Mouse (Mus musculus): Measurements from ENCODE around the gene Dbndd2. TPM values are rescaled to one million over a fixed set of nuclear protein-coding genes. Genes with fewer than 3 reads are reported as not detected.
A peak's percentile ranks its signal among the peaks of the same experiment; 100 is the strongest.

Gene Dbndd2
- total and polyA plus RNA-seq, 3 experiments: 6.9 to 11.9 TPM; not detected in 1

GRCm38 (mm10) chr2:164500511-164500910, 14.6 kb downstream of the Dbndd2 start:
- H3K27ac ChIP-seq (ENCODE audit: control insufficient read depth, low read depth, low read length): no peak overlapping the region
- H3K27me3 ChIP-seq (ENCODE audit: control insufficient read depth in 1 of 2, insufficient read depth in 2 of 2, low read length in 2 of 2): no peaks in the 10 kb centered on the region
- DNase-seq (ENCODE audit: low read depth, low spot score): no peak
- H3K36me3 ChIP-seq (ENCODE audit: control insufficient read depth in 1 of 2, insufficient read depth in 2 of 2, low read length in 2 of 2): peaks cover 15 to 16% of the 10 kb centered on the region in 2 experiments
- peaks cover 10% of the 10 kb centered on the region for H3K79me2 ChIP-seq (ENCODE audit: control insufficient read depth, insufficient read depth, low read length, poor library complexity)
- no peaks in the 10 kb centered on the region for H3K9me3 ChIP-seq (replicated peaks; ENCODE audit: insufficient read depth, low read length)
- no peak overlapping the region for H3K9ac ChIP-seq (ENCODE audit: control insufficient read depth, low read depth, low read length, poor library complexity, severe bottlenecking)
- peaks cover 2 to 10% of the 10 kb centered on the region in 2 experiments; a peak in 3 of 4 replicates for H3K4me1 ChIP-seq (ENCODE audit: control insufficient read depth in 1 of 2, insufficient read depth in 2 of 2, low read length in 2 of 2)
- TF ChIP-seq POLR2AphosphoS5 (IDR thresholded peaks at IDR 0.05; ENCODE audit: borderline replicate concordance, low read depth, low read length) (no peak), KAT2A (conservative IDR thresholded peaks at IDR 0.05; ENCODE audit: low read depth, low read length) (no peak), UBTF (IDR thresholded peaks at IDR 0.05; ENCODE audit: borderline replicate concordance, insufficient read depth, low read depth, low read length) (no peak), RCOR1 (IDR thresholded peaks at IDR 0.05; ENCODE audit: low read depth, low read length) (no peak), CHD2 (IDR thresholded peaks at IDR 0.05; ENCODE audit: low read length) (no peak), ETS1 (IDR thresholded peaks at IDR 0.05; ENCODE audit: low read depth, low read length) (no peak), NELFE (IDR thresholded peaks at IDR 0.05; ENCODE audit: low read depth, low read length) (no peak), POLR2AphosphoS2 (IDR thresholded peaks at IDR 0.05; ENCODE audit: low read length) (no peak), ZNF384 (IDR thresholded peaks at IDR 0.05; ENCODE audit: low read depth, low read length) (no peak), MYB (IDR thresholded peaks at IDR 0.05; ENCODE audit: low read depth, low read length) (no peak), MAX (IDR thresholded peaks at IDR 0.05; ENCODE audit: low read length) (no peak), ZC3H11A (IDR thresholded peaks at IDR 0.05; ENCODE audit: low read depth, low read length) (no peak), GABPA (IDR thresholded peaks at IDR 0.05; ENCODE audit: low read depth, low read length) (no peak), GATA1 (IDR thresholded peaks at IDR 0.05; ENCODE audit: low read depth, low read length) (no peak), JUND (IDR thresholded peaks at IDR 0.05; ENCODE audit: low read depth, low read length) (no peak), ELF1 (IDR thresholded peaks at IDR 0.05; ENCODE audit: low read depth, low read length) (no peak)
- no peak overlapping the region for H3K4me3 ChIP-seq (ENCODE audit: control insufficient read depth in 1 of 2, insufficient read depth in 1 of 2, low read depth in 2 of 2, low read length in 2 of 2)

DNA sequence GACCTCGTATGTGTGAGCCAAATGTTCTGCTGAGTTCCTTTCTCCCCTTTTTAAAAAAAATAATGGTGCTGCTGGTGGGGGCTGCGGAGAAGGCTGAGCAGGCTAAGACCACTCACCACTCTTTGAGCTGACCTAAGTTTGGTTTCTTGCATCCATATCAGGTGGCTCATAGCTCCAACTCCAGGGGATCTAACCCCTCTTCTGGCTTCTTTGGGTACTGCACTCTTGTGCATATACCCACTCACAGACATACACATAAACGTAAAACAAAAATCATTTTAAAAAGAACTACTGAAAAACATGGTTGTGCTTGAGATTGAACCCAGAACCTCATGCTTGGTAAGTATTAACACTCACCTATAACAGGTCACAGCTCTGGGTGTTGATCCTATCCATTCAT, 19.0 kb downstream of the Dbndd2 start:
- no peaks in the 10 kb centered on the region for H3K79me2 ChIP-seq (ENCODE audit: control insufficient read depth, insufficient read depth, low read length, poor library complexity)
- no peaks in the 10 kb centered on the region for H3K27me3 ChIP-seq (ENCODE audit: control insufficient read depth in 1 of 2, insufficient read depth in 2 of 2, low read length in 2 of 2)
- no peaks in the 10 kb centered on the region for H3K9me3 ChIP-seq (replicated peaks; ENCODE audit: insufficient read depth, low read length)
- no peak overlapping the region for H3K4me3 ChIP-seq (ENCODE audit: control insufficient read depth in 1 of 2, insufficient read depth in 1 of 2, low read depth in 2 of 2, low read length in 2 of 2)
- H3K27ac ChIP-seq (ENCODE audit: control insufficient read depth, low read depth, low read length): no peak overlapping the region
- TF ChIP-seq CTCF (IDR thresholded peaks at IDR 0.05 in 2 of 3, conservative IDR thresholded peaks at IDR 0.05 in 1 of 3; ENCODE audit: control insufficient read depth in 1 of 3, insufficient read depth in 1 of 3, low read depth in 2 of 3, low read length in 3 of 3, poor library complexity in 1 of 3, severe bottlenecking in 1 of 3) (peak in 2 of 3 experiments; percentile 20 to 31; a peak in 3 of 6 replicates), HCFC1 (IDR thresholded peaks at IDR 0.05; ENCODE audit: low read depth, low read length) (no peak)
- no peaks in the 10 kb centered on the region for H3K4me1 ChIP-seq (ENCODE audit: control insufficient read depth in 1 of 2, insufficient read depth in 2 of 2, low read length in 2 of 2)
- H3K9ac ChIP-seq (ENCODE audit: control insufficient read depth, low read depth, low read length, poor library complexity, severe bottlenecking): no peak overlapping the region
- H3K36me3 ChIP-seq (ENCODE audit: control insufficient read depth in 1 of 2, insufficient read depth in 2 of 2, low read length in 2 of 2): peaks cover 0 to 16% of the 10 kb centered on the region in 2 experiments; a peak in 2 of 4 replicates
- no peak for DNase-seq (ENCODE audit: low read depth, low spot score)
